Mouse (Mus musculus) lung, postnatal 0 days (tissue): ENCODE data around the gene Tle3.

Experiments used
- CTCF ChIP-seq: IDR thresholded peaks from 2 replicates; pipeline ENCODE4 v1.5.1; 2016; ENCODE audit warnings: antibody characterized with exemption, mild to moderate bottlenecking
- EP300 ChIP-seq: IDR thresholded peaks from 2 replicates; pipeline ENCODE4 v1.6.1; 2016; ENCODE audit warnings: antibody characterized with exemption, mild to moderate bottlenecking, control low read depth

DNA sequence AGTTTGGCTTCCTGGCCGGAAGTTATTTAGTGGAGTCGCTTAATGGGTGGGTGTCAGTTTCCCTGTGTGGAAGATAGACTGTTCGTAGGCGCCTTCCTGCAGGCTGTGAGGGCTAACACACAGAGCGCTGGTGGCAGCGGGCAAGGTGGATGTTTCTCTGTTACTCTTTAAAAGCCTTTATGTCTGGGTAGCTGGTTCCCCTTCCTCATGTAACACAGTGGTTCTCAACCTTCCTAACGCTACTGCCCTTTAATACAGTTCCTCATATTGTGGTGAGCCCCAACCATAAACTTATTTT is 17.2 kb downstream of the Tle3 start:
- TF ChIP-seq CTCF = no peak
- no peak for TF ChIP-seq EP300
